Mouse (Mus musculus): ENCODE data around the gene Gm10563. TPM values are rescaled to one million over a fixed set of nuclear protein-coding genes. Genes with fewer than 3 reads are reported as not detected.
"Not testable (repeated sequence)": the region's sequence is repeated elsewhere in the genome, so short reads cannot be mapped to it uniquely, and the experiment has no call there.

Gm10563 gene
- polyA plus RNA-seq, 1 experiment from 2014 or later, result not detected

DNA sequence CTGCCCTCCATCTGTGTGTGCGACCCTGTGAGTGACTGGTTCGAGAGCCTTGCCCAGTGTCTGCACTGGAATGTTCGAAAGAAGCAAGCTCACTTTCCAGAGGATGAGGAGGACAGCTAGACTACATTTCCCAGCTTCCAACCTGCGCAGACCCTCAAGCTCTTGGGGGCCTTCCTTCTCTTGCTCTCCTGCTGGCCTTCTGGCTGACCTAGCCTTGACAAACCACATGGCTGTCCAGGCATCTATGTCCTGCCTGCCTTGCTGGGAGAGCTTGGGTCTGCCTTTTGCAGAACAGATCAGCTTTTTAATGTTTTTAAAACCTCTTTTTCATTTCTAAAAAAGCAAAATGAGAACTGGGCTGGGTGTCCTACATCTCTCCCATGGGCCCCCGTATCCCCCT lies 55.9 kb downstream of the Gm10563 start:
- 91% methylated on average over 5 of the region's 5 CpGs for WGBS
- Histone ChIP-seq H3K36me3 (peaks cover 68% of the 10 kb centered on the region), H3K9ac (no peak overlapping the region), H3K4me1 (no peaks in the 10 kb centered on the region), H3K4me3 (no peak overlapping the region), H3K9me3 (no peaks in the 10 kb centered on the region), H3K4me2 (no peak overlapping the region), H3K27me3 (no peaks in the 10 kb centered on the region), H3K27ac (no peak overlapping the region)
- ATAC-seq (ENCODE audit: insufficient number of reproducible peaks, low FRiP score, low TSS enrichment, low read depth), result no peak

DNA sequence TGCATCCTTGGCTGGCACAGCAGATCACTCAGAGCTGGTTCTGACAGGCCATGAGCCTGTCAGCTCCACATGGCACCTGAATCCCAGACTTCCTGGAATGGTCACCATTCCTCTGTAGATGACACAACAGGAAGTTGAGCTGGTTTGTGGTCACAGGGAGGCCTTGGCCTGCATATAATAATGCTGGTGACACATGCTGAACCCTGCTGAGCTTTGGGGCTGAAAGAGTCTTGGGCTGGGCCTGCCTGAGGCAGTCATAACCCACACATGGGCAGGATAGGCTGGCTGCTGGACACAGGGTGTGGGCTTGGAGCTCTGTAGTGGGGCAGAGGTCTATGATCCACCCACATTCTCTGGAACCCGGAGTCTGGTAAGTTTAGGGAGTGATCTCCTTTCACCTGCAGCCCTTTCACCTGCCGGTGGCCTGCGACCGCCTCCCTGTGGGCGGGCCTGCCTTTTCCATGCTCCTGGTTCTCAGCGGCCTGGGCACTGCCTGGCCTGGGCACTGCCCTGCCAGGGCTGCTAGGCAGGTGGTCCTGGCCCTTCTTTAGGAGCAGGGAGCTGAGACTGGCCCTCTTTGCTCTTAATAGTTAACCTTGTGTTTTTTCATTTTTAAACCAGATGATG lies 62.8 kb downstream of the Gm10563 start:
- Histone ChIP-seq H3K27me3 (no peaks in the 10 kb centered on the region), H3K9ac (no peak overlapping the region), H3K9me3 (no peaks in the 10 kb centered on the region), H3K4me1 (no peaks in the 10 kb centered on the region), H3K4me3 (no peak overlapping the region), H3K36me3 (peaks cover 89% of the 10 kb centered on the region), H3K27ac (no peak overlapping the region; the same call in 1 of the 2 replicates), H3K4me2 (no peak overlapping the region)
- no peak for ATAC-seq (ENCODE audit: insufficient number of reproducible peaks, low FRiP score, low TSS enrichment, low read depth)
- WGBS, result 92% methylated on average over 6 of the region's 6 CpGs

DNA sequence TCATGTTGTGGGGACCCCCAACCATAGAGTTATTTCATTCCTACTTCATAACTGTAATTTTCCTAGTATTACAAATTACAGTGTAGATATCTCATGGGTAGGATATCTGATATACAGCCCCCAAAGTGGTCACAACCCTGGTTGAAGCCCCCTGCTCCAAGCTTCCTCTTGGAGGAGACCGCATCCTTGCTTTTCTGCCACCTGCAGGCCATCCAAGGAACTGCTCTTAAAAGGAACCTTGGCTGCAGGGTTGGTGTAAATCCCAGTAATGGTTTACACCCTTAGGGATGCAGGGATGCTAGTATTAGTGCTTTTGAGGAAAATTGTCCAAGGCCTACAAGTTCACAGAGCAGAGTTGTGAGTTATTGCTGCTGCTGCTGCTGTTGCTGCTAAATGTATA lies 64.8 kb downstream of the Gm10563 start:
- no peaks in the 10 kb centered on the region for H3K4me1 ChIP-seq
- H3K9ac ChIP-seq, result no peak overlapping the region
- no peak overlapping the region for H3K4me2 ChIP-seq
- no peaks in the 10 kb centered on the region for H3K27me3 ChIP-seq
- peaks cover 83% of the 10 kb centered on the region for H3K36me3 ChIP-seq
- no peak for ATAC-seq (ENCODE audit: insufficient number of reproducible peaks, low FRiP score, low TSS enrichment, low read depth)
- no peak overlapping the region for H3K4me3 ChIP-seq
- H3K27ac ChIP-seq, result no peak overlapping the region
- WGBS, result 37% methylated on average over 1 of the region's 1 CpGs
- H3K9me3 ChIP-seq, result no peaks in the 10 kb centered on the region

DNA sequence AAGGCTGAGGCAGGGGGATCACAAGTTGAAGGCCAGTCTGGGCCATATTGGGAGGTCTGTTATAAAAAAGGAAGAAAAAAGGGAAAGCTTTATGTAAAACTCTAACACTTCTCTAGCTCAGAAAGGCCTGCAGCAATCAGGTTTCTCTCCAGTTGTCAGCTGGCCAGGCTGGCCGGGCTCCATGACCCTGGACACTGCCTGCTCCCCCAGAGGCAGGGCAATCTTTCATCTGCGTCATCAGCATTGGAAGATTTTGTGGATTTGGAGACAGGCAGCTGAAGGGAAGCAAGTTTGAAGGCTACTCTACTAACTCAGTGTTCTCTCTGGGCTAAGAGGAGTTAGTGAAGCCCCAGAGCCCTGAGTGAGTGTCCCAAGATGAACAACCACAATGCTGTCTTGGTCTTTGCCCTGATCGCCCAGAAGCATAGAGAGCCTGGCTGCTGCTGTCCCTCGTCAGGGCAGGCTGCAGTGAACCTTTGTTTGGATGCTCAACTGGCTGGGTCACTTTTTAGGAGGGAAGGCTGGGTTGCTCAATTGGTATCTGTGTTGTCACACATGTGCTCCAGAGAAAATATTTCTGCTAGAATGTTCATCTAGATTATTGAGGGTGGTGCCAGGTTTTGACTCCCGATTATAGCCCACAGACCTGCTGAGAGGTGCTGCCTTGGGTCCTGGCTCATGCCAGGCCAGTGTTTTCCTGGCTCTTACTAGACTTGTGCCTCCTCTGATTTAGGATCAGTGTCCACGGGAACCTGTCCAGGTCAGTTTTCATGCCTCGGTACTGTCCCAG lies 66.7 kb downstream of the Gm10563 start:
- no peak for ATAC-seq (ENCODE audit: insufficient number of reproducible peaks, low FRiP score, low TSS enrichment, low read depth)

DNA sequence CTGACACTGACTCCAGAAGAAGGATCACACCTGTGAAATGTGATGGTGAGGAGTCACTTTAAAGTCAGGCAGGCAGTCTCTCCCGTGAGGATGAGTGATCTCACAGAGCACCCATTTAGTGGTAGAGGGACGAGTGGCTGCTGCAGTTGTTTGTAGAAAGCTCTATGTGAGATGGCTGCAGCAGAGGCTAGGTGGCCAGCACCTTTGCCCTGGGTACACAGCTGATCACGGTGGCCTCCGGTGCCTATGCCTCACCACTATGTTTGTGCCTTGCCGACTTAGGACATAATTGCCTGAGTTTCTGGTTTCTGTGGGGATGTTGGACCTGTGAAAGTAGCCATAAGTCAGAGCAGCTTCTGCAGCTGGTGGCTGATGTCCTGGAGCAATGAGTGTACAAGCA lies 67.5 kb downstream of the Gm10563 start:
- no peak for ATAC-seq (ENCODE audit: insufficient number of reproducible peaks, low FRiP score, low TSS enrichment, low read depth)
- WGBS, result 89% methylated on average over 5 of the region's 5 CpGs
- Histone ChIP-seq H3K27ac (no peak overlapping the region), H3K4me3 (no peak overlapping the region), H3K4me2 (no peak overlapping the region), H3K4me1 (no peaks in the 10 kb centered on the region), H3K9me3 (no peaks in the 10 kb centered on the region), H3K27me3 (no peaks in the 10 kb centered on the region), H3K9ac (no peak overlapping the region), H3K36me3 (peaks cover 59% of the 10 kb centered on the region)

More for the DNA sequence above, 66.7 kb downstream of the Gm10563 start:
- no peak overlapping the region for H3K9ac ChIP-seq
- H3K4me2 ChIP-seq, result no peak overlapping the region
- H3K36me3 ChIP-seq, result peaks cover 65% of the 10 kb centered on the region
- 87% methylated on average over 7 of the region's 7 CpGs for WGBS
- no peak overlapping the region for H3K27ac ChIP-seq
- no peaks in the 10 kb centered on the region for H3K27me3 ChIP-seq
- H3K4me1 ChIP-seq, result no peaks in the 10 kb centered on the region
- H3K9me3 ChIP-seq, result no peaks in the 10 kb centered on the region
- no peak overlapping the region for H3K4me3 ChIP-seq

DNA sequence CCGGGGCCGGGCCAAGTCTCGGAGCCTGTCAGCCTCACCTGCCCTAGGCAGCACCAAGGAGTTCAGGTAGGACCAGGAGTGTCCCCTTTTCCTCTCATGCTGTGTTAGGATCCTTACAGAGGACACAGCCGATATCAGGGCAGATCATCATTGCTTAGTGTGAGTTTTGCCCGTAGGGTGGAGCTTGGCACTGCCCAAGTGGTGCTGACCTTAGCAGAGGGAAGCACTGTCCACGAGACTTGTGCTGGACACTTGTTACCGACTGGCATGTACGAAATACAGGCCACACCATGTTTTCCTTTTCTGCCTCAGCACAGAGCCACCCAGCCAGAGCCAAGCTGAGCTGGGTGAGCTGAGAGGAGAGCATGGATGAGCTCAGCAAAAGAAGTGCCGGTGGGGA lies 68.1 kb downstream of the Gm10563 start:
- H3K9ac ChIP-seq, result no peak overlapping the region
- no peaks in the 10 kb centered on the region for H3K27me3 ChIP-seq
- no peak for ATAC-seq (ENCODE audit: insufficient number of reproducible peaks, low FRiP score, low TSS enrichment, low read depth)
- no peaks in the 10 kb centered on the region for H3K4me1 ChIP-seq
- H3K4me2 ChIP-seq, result no peak overlapping the region
- 94% methylated on average over 9 of the region's 9 CpGs for WGBS
- H3K36me3 ChIP-seq, result peaks cover 53% of the 10 kb centered on the region
- no peak overlapping the region for H3K4me3 ChIP-seq
- H3K27ac ChIP-seq, result no peak overlapping the region
- H3K9me3 ChIP-seq, result no peaks in the 10 kb centered on the region

DNA sequence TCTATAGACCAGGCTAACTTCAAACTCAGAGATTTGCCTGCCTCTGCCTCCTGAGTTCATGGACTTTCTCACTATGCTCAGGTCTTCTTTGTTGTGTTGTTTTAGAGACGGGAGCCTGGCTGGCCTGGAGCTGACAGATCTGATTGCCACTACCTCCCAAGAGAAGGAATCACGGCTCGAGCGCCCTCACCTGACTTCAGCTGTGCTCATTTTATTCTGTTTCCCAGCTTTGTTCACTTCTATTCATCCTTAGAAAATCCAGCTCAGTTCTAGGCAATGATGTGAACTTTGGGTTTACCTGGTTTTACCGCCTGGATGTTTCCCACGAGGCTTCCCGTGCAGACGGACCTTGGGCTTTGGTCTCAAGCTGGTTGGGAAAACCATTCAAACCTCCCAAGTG lies 69.7 kb downstream of the Gm10563 start:
- ATAC-seq (ENCODE audit: insufficient number of reproducible peaks, low FRiP score, low TSS enrichment, low read depth), result no peak
- Histone ChIP-seq H3K27ac (no peak overlapping the region), H3K9me3 (no peaks in the 10 kb centered on the region), H3K36me3 (peaks cover 44% of the 10 kb centered on the region), H3K4me1 (no peaks in the 10 kb centered on the region), H3K27me3 (no peaks in the 10 kb centered on the region), H3K4me2 (no peak overlapping the region), H3K4me3 (no peak overlapping the region), H3K9ac (no peak overlapping the region)
- 89% methylated on average over 8 of the region's 8 CpGs for WGBS

DNA sequence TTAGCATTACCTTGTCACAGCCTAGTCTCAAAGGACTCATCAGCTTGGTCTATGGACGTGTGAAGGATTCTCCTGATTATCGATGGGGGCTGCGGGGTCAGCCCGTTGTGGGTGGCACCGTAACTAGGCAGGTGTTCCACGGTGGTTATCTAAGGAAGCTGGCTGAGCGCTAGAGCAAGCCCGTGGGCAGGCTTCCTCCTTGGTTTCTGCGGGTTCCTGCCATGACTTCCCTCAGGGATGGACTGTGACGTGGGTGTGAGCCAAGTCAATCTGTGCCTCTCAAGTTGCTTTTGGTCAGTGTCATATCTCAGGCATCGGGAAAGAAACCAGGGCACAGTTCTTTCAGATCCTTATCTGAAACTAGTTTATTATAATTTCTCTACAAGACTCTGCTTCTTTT lies 70.3 kb downstream of the Gm10563 start:
- Histone ChIP-seq H3K9me3 (no peaks in the 10 kb centered on the region), H3K4me1 (no peaks in the 10 kb centered on the region), H3K9ac (no peak overlapping the region), H3K27me3 (no peaks in the 10 kb centered on the region), H3K4me3 (no peak overlapping the region), H3K27ac (no peak overlapping the region), H3K4me2 (no peak overlapping the region), H3K36me3 (peaks cover 40% of the 10 kb centered on the region)
- ATAC-seq (ENCODE audit: insufficient number of reproducible peaks, low FRiP score, low TSS enrichment, low read depth), result no peak
- WGBS, result 86% methylated on average over 11 of the region's 11 CpGs

DNA sequence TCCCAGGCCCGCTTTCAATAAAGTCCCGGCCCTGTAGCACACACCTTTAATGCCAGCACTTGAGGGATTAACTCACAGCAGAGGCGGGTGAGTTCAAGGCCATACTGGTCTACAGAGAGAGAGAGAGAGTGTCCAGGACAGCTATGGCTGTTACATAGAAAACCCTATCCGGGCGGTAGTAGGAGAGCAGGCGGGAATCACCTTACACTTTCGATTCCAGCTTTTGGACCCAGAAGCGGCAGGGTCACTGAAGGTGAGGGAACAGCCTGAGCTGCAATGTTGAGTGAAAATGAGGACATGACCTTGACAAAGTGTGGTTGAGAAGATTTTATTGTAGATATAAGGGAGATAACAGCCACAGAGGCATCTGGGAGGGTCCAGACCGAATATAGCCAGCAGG lies 71.3 kb downstream of the Gm10563 start:
- Histone ChIP-seq H3K27ac (no peak overlapping the region), H3K9ac (no peak overlapping the region), H3K4me2 (no peak overlapping the region), H3K4me1 (no peaks in the 10 kb centered on the region), H3K4me3 (no peak overlapping the region), H3K27me3 (no peaks in the 10 kb centered on the region), H3K9me3 (no peaks in the 10 kb centered on the region), H3K36me3 (peaks cover 30% of the 10 kb centered on the region)
- ATAC-seq (ENCODE audit: insufficient number of reproducible peaks, low FRiP score, low TSS enrichment, low read depth), result no peak
- WGBS, result 92% methylated on average over 9 of the region's 9 CpGs

DNA sequence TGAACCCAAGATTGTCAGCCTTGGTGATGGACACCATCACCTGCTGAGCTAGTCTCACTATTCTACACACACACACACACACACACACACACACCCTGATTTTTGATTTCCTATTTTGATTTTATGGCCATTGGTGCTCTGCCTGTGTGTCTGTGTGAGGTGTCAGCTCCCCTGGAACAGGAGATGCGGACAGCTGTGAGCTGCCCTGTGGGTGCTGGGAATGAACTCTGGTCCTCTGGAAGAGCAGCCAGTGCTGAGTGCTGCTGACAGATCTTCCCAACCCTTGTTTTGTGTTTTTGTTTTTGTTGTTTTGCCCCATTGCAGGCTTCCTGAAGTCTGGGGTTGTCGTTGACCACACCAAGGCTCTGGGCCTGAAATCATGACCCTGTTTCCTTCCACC lies 72.1 kb downstream of the Gm10563 start:
- no peak overlapping the region for H3K27ac ChIP-seq
- no peaks in the 10 kb centered on the region for H3K27me3 ChIP-seq
- no peak for ATAC-seq (ENCODE audit: insufficient number of reproducible peaks, low FRiP score, low TSS enrichment, low read depth)
- H3K9ac ChIP-seq, result no peak overlapping the region
- no peak overlapping the region for H3K4me2 ChIP-seq
- H3K9me3 ChIP-seq, result no peaks in the 10 kb centered on the region
- H3K4me1 ChIP-seq, result no peaks in the 10 kb centered on the region
- 88% methylated on average over 2 of the region's 2 CpGs for WGBS
- H3K4me3 ChIP-seq, result no peak overlapping the region
- peaks cover 22% of the 10 kb centered on the region for H3K36me3 ChIP-seq

DNA sequence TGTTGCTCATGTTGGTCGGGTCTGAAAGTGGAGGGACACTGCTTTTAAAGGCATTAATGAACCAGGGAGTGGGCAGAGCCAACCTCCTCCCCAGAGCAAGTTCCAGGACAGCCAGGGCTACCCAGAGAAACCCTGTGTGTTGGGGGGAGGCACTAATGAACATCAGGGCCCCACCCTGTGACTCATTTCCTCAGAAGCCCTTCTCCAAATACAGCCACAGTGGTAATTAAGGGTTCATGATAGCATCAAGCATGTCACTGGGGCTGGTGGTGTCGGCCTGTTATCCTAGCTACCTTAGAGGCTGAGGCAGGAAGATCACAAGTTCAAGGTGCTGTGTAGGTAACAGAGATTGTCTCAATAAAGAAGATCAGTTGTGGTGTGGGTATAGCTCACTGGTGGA lies 73.8 kb downstream of the Gm10563 start:
- Histone ChIP-seq H3K27ac (no peak overlapping the region), H3K4me2 (no peak overlapping the region), H3K4me3 (no peak overlapping the region), H3K9ac (no peak overlapping the region), H3K4me1 (no peaks in the 10 kb centered on the region), H3K9me3 (no peaks in the 10 kb centered on the region), H3K36me3 (0 out of 2 replicates have a peak, but pooled peaks cover 6% of the 10 kb centered on the region), H3K27me3 (no peaks in the 10 kb centered on the region)
- WGBS, result 70% methylated on average over 2 of the region's 2 CpGs
- ATAC-seq (ENCODE audit: insufficient number of reproducible peaks, low FRiP score, low TSS enrichment, low read depth), result no peak

DNA sequence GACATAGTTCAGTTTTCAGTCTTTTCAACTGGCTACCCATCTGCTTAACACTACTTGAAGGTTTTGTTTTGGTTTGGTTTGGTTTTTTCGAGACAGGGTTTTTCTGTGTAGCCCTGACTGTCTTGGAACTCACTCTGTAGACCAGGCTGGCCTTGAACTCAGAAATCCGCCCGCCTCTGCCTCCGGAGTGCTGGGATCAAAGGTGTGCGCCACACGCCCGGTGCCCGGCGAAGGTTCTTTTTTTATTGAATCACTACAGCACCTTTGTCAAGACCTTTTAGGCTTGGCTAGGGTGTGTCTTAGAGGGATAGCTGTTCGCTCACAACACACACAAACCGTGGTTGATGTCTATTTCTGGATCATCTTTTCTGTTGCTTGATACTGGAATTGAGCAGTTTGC lies 74.9 kb downstream of the Gm10563 start:
- H3K4me2 ChIP-seq; H3K4me3 ChIP-seq; H3K9me3 ChIP-seq; H3K4me1 ChIP-seq; H3K27me3 ChIP-seq; H3K27ac ChIP-seq; H3K36me3 ChIP-seq; ATAC-seq (ENCODE audit: insufficient number of reproducible peaks, low FRiP score, low TSS enrichment, low read depth); H3K9ac ChIP-seq: not testable (repeated sequence)
- 92% methylated on average over 11 of the region's 11 CpGs for WGBS
